Mouse (Mus musculus) heart, postnatal 10 days (tissue): Measurements from ENCODE around the gene Rabggtb. TPM values are rescaled to one million over a fixed set of nuclear protein-coding genes. Genes with fewer than 3 reads are reported as not detected.

Experiments
- DNase-seq, 2 experiments: peaks; one replicate each; pipeline ENCODE4 v3.0.0; 2021
- intact Hi-C: fragments of 180-260 bp; cut with DNase I; formaldehyde crosslinking; loops from one replicate; pipeline ENCODE4 v1.15.1; 2025
- total RNA-seq, 2 experiments: library from RNA; stranded (reverse); gene quantifications; 2 replicates each; pipeline ENCODE4 v1.2.3; 2021

The Rabggtb gene
- total RNA-seq, 2 experiments from 2014 or later: 102 to 110 TPM

GRCm38 (mm10) chr3:153926333-153926732 is 13.5 kb upstream of the Rabggtb start:
- no peak for DNase-seq
- intact Hi-C loops: no loop called here

GRCm38 (mm10) chr3:153921147-153921910 is 8.5 kb upstream of the Rabggtb start:
- intact Hi-C loops: no loop called here
- no peak for DNase-seq

GRCm38 (mm10) chr3:153917200-153917599 is 4.4 kb upstream of the Rabggtb start:
- DNase-seq: no peak
- intact Hi-C loops: no loop called here

- intact Hi-C loops: loop anchor here (2.0 kb wide), 1 partner anchor 29 kb away; no protein-coding TSS in a partner anchor
Measured at GRCm38 (mm10) chr3:153913510-153914243, 868 bp upstream of the Rabggtb start.

DNA sequence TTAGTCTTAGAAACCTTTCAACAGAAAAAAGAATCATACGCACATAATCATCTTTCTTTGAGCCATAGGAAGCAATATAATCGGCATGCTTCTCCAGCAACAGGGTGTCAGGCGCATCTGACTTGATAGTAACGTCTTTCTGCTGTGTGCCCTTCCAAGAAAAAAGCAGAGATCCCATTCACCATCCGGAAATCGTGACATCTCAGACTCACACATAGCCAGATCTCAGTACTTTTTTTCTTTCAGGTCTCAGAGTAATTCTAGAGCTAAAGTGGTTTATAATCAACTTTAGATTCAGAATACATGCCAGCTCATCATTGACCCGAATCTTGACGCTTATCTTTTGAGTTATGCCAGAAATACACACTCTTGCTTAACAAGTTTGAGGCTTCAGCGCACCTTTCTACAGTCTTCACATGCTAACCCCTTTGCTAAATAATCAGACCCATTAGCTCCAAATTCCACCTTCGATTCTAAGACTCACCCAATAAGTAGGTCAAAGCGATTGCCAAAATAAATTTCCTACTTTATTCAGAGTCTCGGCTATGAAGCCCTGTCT is 848 bp downstream of the Rabggtb start:
- DNase-seq: no peak
- intact Hi-C loops: loop anchor here (2.0 kb wide), 1 partner anchor 31 kb away; no protein-coding TSS in a partner anchor

More at GRCm38 (mm10) chr3:153913510-153914243, 868 bp upstream of the Rabggtb start:
- DNase-seq: no peak

GRCm38 (mm10) chr3:153911197-153911881 is 1.5 kb downstream of the Rabggtb start:
- intact Hi-C loops: no loop called here
- DNase-seq: no peak

- intact Hi-C loops: no loop called here
- DNase-seq: no peak
Measured at GRCm38 (mm10) chr3:153910489-153910888, 2.3 kb downstream of the Rabggtb start.

- DNase-seq: no peak
- intact Hi-C loops: no loop called here
Measured at GRCm38 (mm10) chr3:153908919-153909318, 3.9 kb downstream of the Rabggtb start.

DNA sequence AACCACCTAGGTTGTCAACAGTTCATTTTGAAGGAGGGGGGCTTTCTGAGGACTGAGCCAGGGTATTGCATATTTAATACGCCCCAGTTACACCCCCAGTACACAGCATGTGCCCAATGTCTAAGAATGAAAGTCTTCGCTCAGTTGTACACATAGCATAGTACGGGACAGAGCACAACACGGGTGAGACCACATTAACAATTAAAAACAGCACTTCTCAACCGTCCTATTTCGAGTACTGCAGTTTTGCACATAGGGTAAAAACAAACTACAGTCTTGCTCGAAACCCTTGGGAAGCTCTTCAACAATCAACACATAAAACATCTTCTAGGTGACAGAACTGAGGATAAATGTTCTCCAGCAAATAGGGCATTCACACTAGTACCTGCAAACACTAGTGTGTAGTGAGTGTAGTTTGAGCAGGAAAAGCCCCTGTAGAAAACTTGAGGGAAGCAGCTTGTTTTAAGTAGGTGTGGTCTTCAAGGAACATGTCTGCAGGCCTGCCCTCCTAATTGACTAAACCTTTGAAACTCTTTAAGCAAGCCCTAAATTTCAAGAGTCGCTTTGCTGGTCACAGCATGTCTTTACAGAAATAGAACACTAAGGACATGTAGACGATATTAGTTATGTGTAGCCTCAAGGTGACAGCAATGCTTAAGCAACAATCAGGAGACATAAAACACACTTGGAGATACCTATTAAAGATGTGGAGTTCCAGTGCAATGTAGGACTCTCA is 6.5 kb downstream of the Rabggtb start, which contains the start of gene Msh4:
TSS of gene Msh4 (minus strand) at position 3 of the 736 bp plus-strand sequence.
- DNase-seq: no peak
- intact Hi-C loops: no loop called here

- no peak for DNase-seq
Measured at GRCm38 (mm10) chr3:153905251-153906135, 7.3 kb downstream of the Rabggtb start.

DNA sequence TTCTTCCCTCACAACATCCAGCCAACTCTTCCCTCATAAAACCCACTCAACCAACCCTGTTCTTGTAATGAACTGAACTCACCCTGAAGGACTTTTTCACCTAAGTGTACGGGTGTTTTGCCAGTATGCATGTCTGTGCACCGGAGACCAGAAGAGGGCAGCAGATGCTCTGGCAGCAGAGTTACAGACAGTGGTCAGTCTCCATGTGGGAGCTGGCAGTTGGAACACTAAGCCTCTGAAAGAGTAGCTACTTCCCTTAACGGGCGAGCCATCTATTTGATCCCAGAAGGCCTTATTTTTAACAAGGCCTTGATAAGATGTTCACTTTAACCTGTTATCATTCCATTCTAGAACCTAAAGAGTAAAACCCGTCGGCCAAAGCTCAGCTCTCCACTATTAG is 8.2 kb downstream of the Rabggtb start:
- peak; percentile 50 to 74 for DNase-seq
- intact Hi-C loops: no loop called here

More at GRCm38 (mm10) chr3:153905251-153906135, 7.3 kb downstream of the Rabggtb start:
- intact Hi-C loops: no loop called here

- no peak for DNase-seq
- intact Hi-C loops: no loop called here
Measured at GRCm38 (mm10) chr3:153902595-153902994, 10.2 kb downstream of the Rabggtb start.

DNA sequence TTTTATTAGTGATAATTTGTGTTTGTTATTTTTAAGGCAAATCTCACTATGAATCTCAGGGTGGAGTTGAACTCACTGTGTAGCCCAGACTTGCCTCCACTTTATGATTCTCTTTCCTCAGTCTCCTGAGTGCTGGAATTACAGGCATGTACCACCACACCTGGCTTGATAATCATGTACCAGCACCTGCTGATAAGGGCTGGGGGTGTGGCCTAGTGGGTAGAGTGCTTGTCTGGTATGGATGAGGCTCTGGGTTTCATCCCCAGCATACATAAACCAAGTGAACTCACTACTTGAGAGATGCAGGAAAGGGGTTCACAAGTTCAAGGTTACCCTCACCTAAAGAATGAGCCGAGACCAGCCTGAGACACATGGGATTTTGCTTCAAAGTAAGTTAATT is 10.9 kb downstream of the Rabggtb start:
- no peak for DNase-seq
- intact Hi-C loops: no loop called here

- intact Hi-C loops: no loop called here
- no peak for DNase-seq
Measured at GRCm38 (mm10) chr3:153897216-153897615, 15.6 kb downstream of the Rabggtb start.

GRCm38 (mm10) chr3:153895454-153895853 is 17.4 kb downstream of the Rabggtb start:
- no peak for DNase-seq
- intact Hi-C loops: no loop called here

DNA sequence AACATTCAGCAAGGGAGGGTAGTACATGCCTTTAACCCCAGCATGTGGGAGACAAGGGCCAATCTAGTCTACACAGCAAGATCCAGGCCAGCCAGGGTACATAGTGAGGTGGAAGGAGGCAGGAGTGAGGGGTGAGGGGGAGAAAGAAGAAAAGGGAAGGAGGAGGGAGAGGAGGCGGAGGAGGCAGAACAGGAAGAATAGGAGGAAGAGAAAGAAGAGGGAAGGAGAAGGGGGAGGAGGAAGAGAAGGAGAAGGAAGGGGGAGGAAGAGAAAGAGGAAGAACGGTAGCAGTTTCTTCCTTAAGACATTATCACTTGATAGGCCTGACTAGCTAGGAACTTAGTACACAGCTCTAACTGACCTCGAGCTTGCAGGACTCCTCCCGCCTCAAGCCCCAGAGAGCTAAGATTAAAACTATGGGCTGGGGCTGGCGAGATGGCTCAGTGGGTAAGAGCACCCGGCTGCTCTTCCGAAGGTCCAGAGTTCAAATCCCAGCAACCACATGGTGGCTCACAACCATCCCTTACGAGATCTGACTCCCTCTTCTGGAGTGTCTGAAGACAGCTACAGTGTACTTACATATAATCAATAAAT is 23.5 kb downstream of the Rabggtb start:
- intact Hi-C loops: no loop called here
- DNase-seq: no peak

- DNase-seq: no peak
- intact Hi-C loops: no loop called here
Measured at GRCm38 (mm10) chr3:153888141-153888540, 24.7 kb downstream of the Rabggtb start.

DNA sequence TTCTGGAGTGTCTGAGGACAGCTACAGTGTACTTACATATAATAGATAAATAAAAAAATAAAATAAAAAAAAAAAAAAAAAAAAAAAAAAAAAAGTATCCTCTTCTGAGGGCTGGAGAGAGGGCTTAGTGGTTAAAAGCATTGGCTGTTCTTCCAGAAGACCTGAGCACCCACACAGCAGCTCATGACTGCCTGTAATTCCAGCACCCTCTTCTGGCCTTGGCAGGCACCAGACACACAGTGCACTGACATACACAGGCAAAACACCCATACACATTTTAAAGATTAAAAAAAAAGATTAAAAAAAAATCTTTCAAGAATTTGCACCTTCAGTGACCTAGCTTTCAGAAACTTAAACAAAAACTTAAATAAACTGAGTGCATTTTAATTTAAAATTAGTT is 26.5 kb downstream of the Rabggtb start:
- no peak for DNase-seq
- intact Hi-C loops: no loop called here

- intact Hi-C loops: no loop called here
- DNase-seq: no peak
Measured at GRCm38 (mm10) chr3:153871396-153871795, 41.4 kb downstream of the Rabggtb start.
